Mouse (Mus musculus): ENCODE data around the gene Ints1.

Gene Ints1

GRCm38 (mm10) chr5:139702905-139703304 is 72.6 kb downstream of the Ints1 start:
- peak; percentile 48 to 63 for DNase-seq

DNA sequence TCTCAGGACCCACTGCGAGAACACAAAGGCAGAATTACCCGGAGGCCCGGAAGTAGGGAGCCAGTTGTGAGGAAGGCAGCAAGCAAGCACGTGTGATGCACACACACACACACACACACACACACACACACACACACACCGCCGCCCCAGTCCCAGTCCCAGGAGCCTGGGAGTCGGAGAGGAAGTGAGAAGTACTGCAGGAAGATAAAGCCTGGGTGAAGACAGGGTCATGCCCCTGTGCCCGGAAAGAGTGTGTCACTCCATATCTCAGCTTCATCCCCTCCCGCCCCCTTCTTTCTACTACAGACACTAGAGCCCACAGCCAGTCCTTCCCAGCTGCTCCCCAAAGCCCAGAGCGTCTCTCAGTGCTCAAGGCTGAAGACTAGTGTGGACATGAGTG is 73.2 kb downstream of the Ints1 start:
- peak; percentile 26 to 37 for DNase-seq
